Mouse (Mus musculus) embryonic facial prominence, embryonic 10.5 days (tissue): Measurements from ENCODE around the gene Pold1. TPM values are rescaled to one million over a fixed set of nuclear protein-coding genes. Genes with fewer than 3 reads are reported as not detected.

ENCODE experiments used
- DNase-seq: peaks from one replicate; pipeline ENCODE4 v3.0.0-alpha.2; 2017; ENCODE audit warnings: low spot score
- H3K27ac ChIP-seq: fragments of 300-500 bp; sonication (generic); replicated peaks from 2 replicates; pipeline ENCODE4 v1.5.1; 2016; ENCODE audit warnings: mild to moderate bottlenecking
- H3K27me3 ChIP-seq: fragments of 300-500 bp; sonication (generic); replicated peaks from 2 replicates; pipeline ENCODE4 v1.6.1; 2016; ENCODE audit warnings: low read depth, mild to moderate bottlenecking; ENCODE audit not compliant: poor library complexity, severe bottlenecking
- H3K36me3 ChIP-seq: fragments of 300-500 bp; sonication (generic); replicated peaks from 2 replicates; pipeline ENCODE4 v1.6.1; 2016; ENCODE audit warnings: mild to moderate bottlenecking, moderate library complexity
- H3K4me1 ChIP-seq: fragments of 300-500 bp; sonication (generic); 2 replicates; pipeline ENCODE4 v1.6.1; 2016
- H3K4me3 ChIP-seq: fragments of 300-500 bp; sonication (generic); 2 replicates; pipeline ENCODE4 v1.5.1; 2016; ENCODE audit warnings: mild to moderate bottlenecking, moderate library complexity
- H3K9me3 ChIP-seq: fragments of 300-500 bp; sonication (generic); 2 replicates; pipeline ENCODE4 v1.6.1; 2016; ENCODE audit warnings: mild to moderate bottlenecking
- WGBS: fragments of 180-500 bp; shearing (Covaris S2); methylation state at CpG from one replicate; pipeline ENCODE4 v1.1.7; 2016; 5-methylcytosine and 5-hydroxymethylcytosine counted together
- polyA plus RNA-seq: library from polyadenylated mRNA; unstranded; fragments of >200 nt; fragmentation: Nextera tagmentation; extraction: Ambion mirVana; gene quantifications from 2 replicates; pipeline ENCODE4 v1.2.1, GENCODE M21; 2016

Gene Pold1
- polyA plus RNA-seq, 1 experiment from 2014 or later, result 164 TPM

DNA sequence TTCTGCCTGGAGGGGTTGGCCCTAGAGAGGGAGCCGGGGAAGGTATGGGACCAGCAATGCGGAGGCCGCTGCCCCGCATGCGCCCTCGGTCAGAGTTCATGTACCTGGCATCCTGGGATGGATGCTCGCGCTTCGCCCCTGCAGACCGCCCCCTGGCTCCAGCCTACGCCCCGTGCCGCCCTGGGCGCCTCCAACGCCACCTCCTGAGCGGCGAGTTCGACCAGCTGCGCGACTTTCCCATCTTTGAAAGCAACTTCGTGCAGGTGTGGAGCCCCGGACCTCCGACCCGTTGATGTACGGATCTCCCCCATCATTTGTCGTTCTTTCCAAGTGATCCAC lies 51.9 kb downstream of the Pold1 start:
- H3K9me3 ChIP-seq, result no peaks in the 10 kb centered on the region
- peaks cover 31% of the 10 kb centered on the region for H3K36me3 ChIP-seq
- H3K4me1 ChIP-seq, result peaks cover 24% of the 10 kb centered on the region
- WGBS, result under 1% methylated on average over 26 of the region's 26 CpGs
- DNase-seq, result no peak
- peak overlapping the region; percentile 86 for H3K4me3 ChIP-seq
- peaks cover 12% of the 10 kb centered on the region for H3K27me3 ChIP-seq
- H3K27ac ChIP-seq, result peak overlapping the region; percentile 98

- Histone ChIP-seq H3K27ac (peak within 1 kb of the TSS; percentile 98), H3K9me3 (no peaks in the 10 kb centered on the region), H3K4me1 (peaks cover 24% of the 10 kb centered on the region), H3K4me3 (peak within 1 kb of the TSS; percentile 86), H3K27me3 (peaks cover 12% of the 10 kb centered on the region), H3K36me3 (peaks cover 36% of the 10 kb centered on the region)
- peak; percentile 99 for DNase-seq
- 1% methylated on average over 58 of the region's 58 CpGs for WGBS
Observed at GRCm38 (mm10) chr7:44495992-44496770, 52.5 kb downstream of the Pold1 start, which contains the start of the genes Emc10 and Fam71e1. Gene Emc10, minus strand, starts transcription at chr7:44496529. Gene Fam71e1, plus strand, starts transcription at chr7:44496581.

GRCm38 (mm10) chr7:44495086-44495485 lies 53.6 kb downstream of the Pold1 start:
- Histone ChIP-seq H3K4me3 (peak overlapping the region; percentile 86), H3K9me3 (no peaks in the 10 kb centered on the region), H3K27me3 (peaks cover 5% of the 10 kb centered on the region; the same call in 1 of the 2 replicates), H3K36me3 (peaks cover 47% of the 10 kb centered on the region), H3K27ac (peak overlapping the region; percentile 98; the same call in 1 of the 2 replicates), H3K4me1 (peaks cover 22% of the 10 kb centered on the region)
- DNase-seq, result no peak
- WGBS, result 89% methylated on average over 7 of the region's 7 CpGs

DNA sequence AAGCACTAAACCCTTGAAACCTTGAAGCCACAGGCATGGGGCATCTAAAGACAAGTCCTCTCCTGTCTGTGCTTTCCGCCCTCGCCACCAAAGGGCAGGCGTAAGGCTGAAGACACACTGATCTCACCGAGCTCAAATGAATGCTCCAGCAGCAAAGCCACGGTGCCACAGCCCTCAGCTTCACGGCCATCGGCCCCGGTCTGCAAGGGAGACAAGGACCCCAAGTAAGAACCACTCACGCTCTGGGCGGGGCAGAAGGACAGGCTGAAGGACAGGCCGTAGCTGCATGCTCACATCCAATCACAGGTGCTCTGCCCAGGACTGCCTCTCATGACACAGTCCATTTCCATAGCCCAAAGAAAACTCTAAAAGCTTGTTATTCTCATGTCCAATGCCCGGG lies 54.0 kb downstream of the Pold1 start:
- H3K36me3 ChIP-seq, result peaks cover 51% of the 10 kb centered on the region
- peak overlapping the region; percentile 86 for H3K4me3 ChIP-seq
- 92% methylated on average over 12 of the region's 12 CpGs for WGBS

GRCm38 (mm10) chr7:44492166-44492826 lies 56.4 kb downstream of the Pold1 start:
- H3K9me3 ChIP-seq, result no peaks in the 10 kb centered on the region
- peaks cover 71% of the 10 kb centered on the region for H3K36me3 ChIP-seq
- H3K4me1 ChIP-seq, result peaks cover 19% of the 10 kb centered on the region
- no peak for DNase-seq
- 95% methylated on average over 21 of the region's 21 CpGs for WGBS
- H3K4me3 ChIP-seq, result no peak overlapping the region
- no peak overlapping the region for H3K27ac ChIP-seq
- no peaks in the 10 kb centered on the region for H3K27me3 ChIP-seq

More for the DNA sequence above, 54.0 kb downstream of the Pold1 start:
- Histone ChIP-seq H3K27me3 (0 out of 2 replicates have a peak, but pooled peaks cover 1% of the 10 kb centered on the region), H3K27ac (no peak overlapping the region), H3K4me1 (peaks cover 22% of the 10 kb centered on the region), H3K9me3 (no peaks in the 10 kb centered on the region)
- DNase-seq, result no peak

DNA sequence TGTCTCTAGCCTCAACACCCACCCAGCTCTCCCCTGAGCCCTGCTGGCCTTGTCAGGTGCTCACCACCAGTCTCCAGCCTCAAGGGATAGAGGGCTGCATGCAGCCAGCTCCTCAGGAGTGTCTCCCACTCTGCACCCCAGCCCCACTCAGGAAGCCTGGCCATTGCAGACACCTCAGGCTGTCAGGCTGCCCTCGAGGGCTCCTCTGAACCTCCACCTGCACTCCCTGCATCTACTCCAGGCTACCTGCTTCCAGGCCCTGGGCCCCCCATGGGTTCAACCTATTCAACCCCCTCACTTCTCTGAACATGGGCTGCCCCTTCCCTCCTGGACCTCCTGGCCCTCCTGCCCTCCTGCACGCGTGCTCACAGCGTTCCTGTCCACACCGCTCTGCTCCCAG lies 57.3 kb downstream of the Pold1 start:
- Histone ChIP-seq H3K36me3 (peaks cover 71% of the 10 kb centered on the region), H3K27ac (no peak overlapping the region), H3K27me3 (no peaks in the 10 kb centered on the region), H3K4me3 (no peak overlapping the region), H3K9me3 (no peaks in the 10 kb centered on the region), H3K4me1 (peaks cover 21% of the 10 kb centered on the region)
- no peak for DNase-seq
- WGBS, result 95% methylated on average over 5 of the region's 5 CpGs

GRCm38 (mm10) chr7:44490281-44490680 lies 58.4 kb downstream of the Pold1 start:
- DNase-seq, result no peak
- Histone ChIP-seq H3K36me3 (peaks cover 71% of the 10 kb centered on the region), H3K27me3 (no peaks in the 10 kb centered on the region), H3K27ac (no peak overlapping the region), H3K4me3 (0 out of 2 replicates have a peak overlapping the region, but pooled peaks have one; percentile 1), H3K4me1 (peaks cover 17% of the 10 kb centered on the region), H3K9me3 (no peaks in the 10 kb centered on the region)
- WGBS, result 94% methylated on average over 4 of the region's 4 CpGs

GRCm38 (mm10) chr7:44488545-44488944 lies 60.1 kb downstream of the Pold1 start:
- H3K4me3 ChIP-seq, result no peak overlapping the region
- peaks cover 58% of the 10 kb centered on the region for H3K36me3 ChIP-seq
- 93% methylated on average over 8 of the region's 8 CpGs for WGBS
- H3K27ac ChIP-seq, result no peak overlapping the region
- no peak for DNase-seq
- no peaks in the 10 kb centered on the region for H3K27me3 ChIP-seq
- peaks cover 9% of the 10 kb centered on the region for H3K4me1 ChIP-seq
- no peaks in the 10 kb centered on the region for H3K9me3 ChIP-seq

DNA sequence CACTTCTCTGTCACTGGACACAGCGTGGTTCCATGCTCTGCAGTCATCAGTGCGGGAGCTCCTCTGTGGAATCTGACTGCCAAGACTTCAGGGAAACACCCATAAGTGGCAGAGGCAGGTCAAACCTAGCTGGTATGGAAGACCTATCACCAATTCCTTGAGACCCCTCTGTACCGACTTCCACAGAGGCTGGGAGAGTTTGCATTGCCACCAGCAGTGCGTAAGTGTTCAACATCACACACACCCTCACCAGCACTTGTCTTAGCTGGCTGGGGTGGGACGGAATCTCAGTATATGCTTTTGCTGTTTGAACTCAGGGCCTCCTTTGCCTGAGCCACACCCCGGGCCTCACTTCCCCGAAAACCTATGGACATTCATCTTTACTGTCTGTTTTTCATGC lies 60.7 kb downstream of the Pold1 start:
- no peak for DNase-seq
- Histone ChIP-seq H3K4me1 (peaks cover 9% of the 10 kb centered on the region), H3K9me3 (no peaks in the 10 kb centered on the region), H3K27me3 (peaks cover 4% of the 10 kb centered on the region), H3K4me3 (no peak overlapping the region), H3K36me3 (peaks cover 52% of the 10 kb centered on the region), H3K27ac (no peak overlapping the region)
- WGBS, result 89% methylated on average over 7 of the region's 7 CpGs

GRCm38 (mm10) chr7:44486927-44487575 lies 61.6 kb downstream of the Pold1 start:
- no peak for DNase-seq
- Histone ChIP-seq H3K4me3 (no peak overlapping the region), H3K9me3 (no peaks in the 10 kb centered on the region), H3K36me3 (peaks cover 44% of the 10 kb centered on the region), H3K27ac (no peak overlapping the region), H3K4me1 (peaks cover 9% of the 10 kb centered on the region), H3K27me3 (peaks cover 13% of the 10 kb centered on the region)
- WGBS, result 71% methylated on average over 13 of the region's 13 CpGs

- Histone ChIP-seq H3K27ac (no peak overlapping the region), H3K4me1 (peaks cover 9% of the 10 kb centered on the region), H3K27me3 (peaks cover 25% of the 10 kb centered on the region), H3K36me3 (peaks cover 30% of the 10 kb centered on the region), H3K4me3 (no peak overlapping the region), H3K9me3 (no peaks in the 10 kb centered on the region)
- no peak for DNase-seq
- WGBS, result 78% methylated on average over 7 of the region's 7 CpGs
Observed at GRCm38 (mm10) chr7:44485572-44486195, 63.0 kb downstream of the Pold1 start.

- Histone ChIP-seq H3K9me3 (no peaks in the 10 kb centered on the region), H3K36me3 (peaks cover 23% of the 10 kb centered on the region), H3K27me3 (peaks cover 32% of the 10 kb centered on the region), H3K27ac (no peak overlapping the region), H3K4me1 (peaks cover 9% of the 10 kb centered on the region), H3K4me3 (no peak overlapping the region)
- WGBS, result 30% methylated on average over 5 of the region's 5 CpGs
- peak; percentile 84 for DNase-seq
Observed at GRCm38 (mm10) chr7:44484841-44485571, 63.6 kb downstream of the Pold1 start.
